Mouse (Mus musculus) ES-E14 (cell line): ENCODE results near the gene B3galt1.

ENCODE experiments used
- MAFK ChIP-seq: IDR thresholded peaks from 2 replicates; pipeline ENCODE4 v1.6.1; 2014; ENCODE audit warnings: mild to moderate bottlenecking, low read depth, low read length, inconsistent platforms; ENCODE audit not compliant: insufficient read depth
- ZC3H11A ChIP-seq: IDR thresholded peaks from 2 replicates; pipeline ENCODE4 v1.6.1; 2012; ENCODE audit warnings: low read depth, mild to moderate bottlenecking, inconsistent platforms, low read length, borderline replicate concordance
- ZNF384 ChIP-seq: IDR thresholded peaks from 2 replicates; pipeline ENCODE4 v1.6.1; 2012; ENCODE audit warnings: low read depth, low read length, inconsistent platforms

DNA sequence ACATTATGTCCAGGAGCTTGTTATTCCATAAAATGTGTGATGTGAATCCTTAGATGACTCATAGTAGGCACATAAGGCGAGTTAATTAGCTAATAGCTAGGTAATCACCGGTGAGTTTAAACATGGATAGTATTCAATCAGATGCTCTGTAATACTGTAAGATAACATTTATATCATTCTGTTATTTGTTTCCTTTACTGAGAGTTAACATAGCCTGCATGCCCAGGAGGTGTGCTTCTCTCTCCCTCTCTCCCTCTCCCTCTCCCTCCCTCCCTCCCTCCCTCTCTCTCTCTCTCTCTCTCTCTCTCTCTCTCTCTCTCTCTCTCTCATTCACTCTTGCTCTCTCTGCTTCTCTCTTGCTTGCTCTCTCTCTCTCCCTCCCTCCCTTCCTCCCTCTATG, 292.7 kb downstream of the B3galt1 start:
- no peak for TF ChIP-seq ZC3H11A
- TF ChIP-seq MAFK, result no peak
- no peak for TF ChIP-seq ZNF384
